Mouse (Mus musculus): Measurements from ENCODE around the gene Ppp1r12c. TPM values are rescaled to one million over a fixed set of nuclear protein-coding genes. Genes with fewer than 3 reads are reported as not detected.

The Ppp1r12c gene
- total and polyA plus RNA-seq, 3 experiments: 64.2 to 153 TPM; not detected in 1

- Histone ChIP-seq H3K9ac (ENCODE audit: control insufficient read depth, low read depth, low read length, poor library complexity, severe bottlenecking) (no peak overlapping the region), H3K79me2 (ENCODE audit: control insufficient read depth, insufficient read depth, low read length, poor library complexity) (no peaks in the 10 kb centered on the region), H3K4me3 (ENCODE audit: control insufficient read depth in 1 of 2, insufficient read depth in 1 of 2, low read depth in 2 of 2, low read length in 2 of 2) (no peak overlapping the region), H3K9me3 (replicated peaks; ENCODE audit: insufficient read depth, low read length) (no peaks in the 10 kb centered on the region), H3K4me1 (ENCODE audit: control insufficient read depth in 1 of 2, insufficient read depth in 2 of 2, low read length in 2 of 2) (no peaks in the 10 kb centered on the region), H3K27ac (ENCODE audit: control insufficient read depth, low read depth, low read length) (no peak overlapping the region), H3K36me3 (ENCODE audit: control insufficient read depth in 1 of 2, insufficient read depth in 2 of 2, low read length in 2 of 2) (no peaks in the 10 kb centered on the region; a peak in 1 of 4 replicates), H3K27me3 (ENCODE audit: control insufficient read depth in 1 of 2, insufficient read depth in 2 of 2, low read length in 2 of 2) (no peaks in the 10 kb centered on the region)
- DNase-seq (ENCODE audit: low read depth, low spot score): no peak
- no peak for TF ChIP-seq ZC3H11A (IDR thresholded peaks at IDR 0.05; ENCODE audit: low read depth, low read length)
- no peak for TF ChIP-seq MYC (IDR thresholded peaks at IDR 0.05; ENCODE audit: low read depth, low read length)
- TF ChIP-seq SIN3A (IDR thresholded peaks at IDR 0.05; ENCODE audit: low read length): no peak
- no peak for TF ChIP-seq USF2 (IDR thresholded peaks at IDR 0.05; ENCODE audit: borderline replicate concordance in 1 of 2, insufficient read depth in 1 of 2, low read depth in 1 of 2, low read length in 2 of 2)
- TF ChIP-seq CHD1 (IDR thresholded peaks at IDR 0.05; ENCODE audit: low read depth, low read length): no peak
- TF ChIP-seq ZMIZ1 (IDR thresholded peaks at IDR 0.05; ENCODE audit: low read depth, low read length): no peak
- no peak for TF ChIP-seq MAFK (IDR thresholded peaks at IDR 0.05; ENCODE audit: borderline replicate concordance, low read depth, low read length)
- no peak for TF ChIP-seq ZKSCAN1 (IDR thresholded peaks at IDR 0.05; ENCODE audit: low read depth, low read length)
- TF ChIP-seq POLR2A (IDR thresholded peaks at IDR 0.05; ENCODE audit: control insufficient read depth in 1 of 2, insufficient read depth in 1 of 2, low read depth in 1 of 2, low read length in 2 of 2, poor library complexity in 1 of 2): no peak
Measured at GRCm38 (mm10) chr7:4482281-4482680, 19.2 kb downstream of the Ppp1r12c start.

GRCm38 (mm10) chr7:4479674-4480073, 21.8 kb downstream of the Ppp1r12c start:
- Histone ChIP-seq H3K36me3 (ENCODE audit: control insufficient read depth in 1 of 2, insufficient read depth in 2 of 2, low read length in 2 of 2) (no peaks in the 10 kb centered on the region), H3K79me2 (ENCODE audit: control insufficient read depth, insufficient read depth, low read length, poor library complexity) (no peaks in the 10 kb centered on the region), H3K4me3 (ENCODE audit: control insufficient read depth in 1 of 2, insufficient read depth in 1 of 2, low read depth in 2 of 2, low read length in 2 of 2) (no peak overlapping the region), H3K27ac (ENCODE audit: control insufficient read depth, low read depth, low read length) (no peak overlapping the region), H3K9ac (ENCODE audit: control insufficient read depth, low read depth, low read length, poor library complexity, severe bottlenecking) (no peak overlapping the region), H3K9me3 (replicated peaks; ENCODE audit: insufficient read depth, low read length) (no peaks in the 10 kb centered on the region), H3K27me3 (ENCODE audit: control insufficient read depth in 1 of 2, insufficient read depth in 2 of 2, low read length in 2 of 2) (no peaks in the 10 kb centered on the region), H3K4me1 (ENCODE audit: control insufficient read depth in 1 of 2, insufficient read depth in 2 of 2, low read length in 2 of 2) (no peaks in the 10 kb centered on the region)
- peak; percentile 58 for DNase-seq (ENCODE audit: low read depth, low spot score)
- no peak for TF ChIP-seq MYC (IDR thresholded peaks at IDR 0.05; ENCODE audit: low read depth, low read length)
- peak; percentile 47 to 65 (median 55) for TF ChIP-seq CTCF (IDR thresholded peaks at IDR 0.05 in 2 of 3, conservative IDR thresholded peaks at IDR 0.05 in 1 of 3; ENCODE audit: control insufficient read depth in 1 of 3, insufficient read depth in 1 of 3, low read depth in 2 of 3, low read length in 3 of 3, poor library complexity in 1 of 3, severe bottlenecking in 1 of 3)
- peak; percentile 31; the same call in 1 of the 2 replicates for TF ChIP-seq ZC3H11A (IDR thresholded peaks at IDR 0.05; ENCODE audit: low read depth, low read length)
- no peak for TF ChIP-seq ZKSCAN1 (IDR thresholded peaks at IDR 0.05; ENCODE audit: low read depth, low read length)
- TF ChIP-seq USF2 (IDR thresholded peaks at IDR 0.05; ENCODE audit: borderline replicate concordance in 1 of 2, insufficient read depth in 1 of 2, low read depth in 1 of 2, low read length in 2 of 2): no peak
- TF ChIP-seq CHD2 (IDR thresholded peaks at IDR 0.05; ENCODE audit: low read length): no peak
- TF ChIP-seq RAD21 (IDR thresholded peaks at IDR 0.05; ENCODE audit: low read depth, low read length): peak; percentile 34
- peak; percentile 76 for TF ChIP-seq SMC3 (IDR thresholded peaks at IDR 0.05; ENCODE audit: low read depth, low read length)

DNA sequence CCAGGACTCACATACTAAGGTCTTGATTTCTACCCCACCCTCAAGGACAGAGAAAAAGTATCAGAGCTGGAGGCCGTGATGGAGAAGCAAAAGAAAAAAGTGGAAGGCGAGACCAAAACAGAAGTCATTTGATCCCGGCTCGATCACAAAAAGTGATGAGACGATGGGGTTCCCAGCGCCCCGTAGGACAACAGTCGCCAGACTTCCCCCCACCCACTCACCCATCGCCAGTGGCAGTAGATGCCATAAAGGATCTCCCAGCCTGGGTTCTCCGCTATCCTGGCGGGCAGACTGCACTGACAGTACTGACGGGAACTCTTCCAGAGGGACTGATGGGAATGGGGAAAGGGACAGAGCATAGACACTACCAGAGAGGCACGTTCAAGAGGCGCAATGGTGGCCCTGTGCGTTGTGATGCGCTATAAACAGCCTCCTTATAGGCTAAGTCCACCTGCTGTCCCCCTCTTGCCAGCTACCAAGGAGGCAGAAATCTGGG, 22.6 kb downstream of the Ppp1r12c start:
- H3K9ac ChIP-seq (ENCODE audit: control insufficient read depth, low read depth, low read length, poor library complexity, severe bottlenecking): no peak overlapping the region
- no peaks in the 10 kb centered on the region for H3K4me1 ChIP-seq (ENCODE audit: control insufficient read depth in 1 of 2, insufficient read depth in 2 of 2, low read length in 2 of 2)
- H3K4me3 ChIP-seq (ENCODE audit: control insufficient read depth in 1 of 2, insufficient read depth in 1 of 2, low read depth in 2 of 2, low read length in 2 of 2): no peak overlapping the region
- H3K27ac ChIP-seq (ENCODE audit: control insufficient read depth, low read depth, low read length): no peak overlapping the region
- no peak for DNase-seq (ENCODE audit: low read depth, low spot score)
- H3K9me3 ChIP-seq (replicated peaks; ENCODE audit: insufficient read depth, low read length): no peaks in the 10 kb centered on the region
- H3K27me3 ChIP-seq (ENCODE audit: control insufficient read depth in 1 of 2, insufficient read depth in 2 of 2, low read length in 2 of 2): no peaks in the 10 kb centered on the region
- H3K79me2 ChIP-seq (ENCODE audit: control insufficient read depth, insufficient read depth, low read length, poor library complexity): no peaks in the 10 kb centered on the region
- H3K36me3 ChIP-seq (ENCODE audit: control insufficient read depth in 1 of 2, insufficient read depth in 2 of 2, low read length in 2 of 2): no peaks in the 10 kb centered on the region
- no peak for TF ChIP-seq RCOR1 (IDR thresholded peaks at IDR 0.05; ENCODE audit: low read depth, low read length)
- TF ChIP-seq MYC (IDR thresholded peaks at IDR 0.05; ENCODE audit: low read depth, low read length): no peak
- no peak for TF ChIP-seq ZNF384 (IDR thresholded peaks at IDR 0.05; ENCODE audit: low read depth, low read length)
- TF ChIP-seq SIN3A (IDR thresholded peaks at IDR 0.05; ENCODE audit: low read length): no peak
- no peak for TF ChIP-seq MYB (IDR thresholded peaks at IDR 0.05; ENCODE audit: low read depth, low read length)
- TF ChIP-seq SMC3 (IDR thresholded peaks at IDR 0.05; ENCODE audit: low read depth, low read length): no peak
- no peak for TF ChIP-seq MXI1 (IDR thresholded peaks at IDR 0.05; ENCODE audit: low read depth, low read length)
- TF ChIP-seq TBP (IDR thresholded peaks at IDR 0.05; ENCODE audit: low read depth, low read length): no peak
- no peak for TF ChIP-seq ZMIZ1 (IDR thresholded peaks at IDR 0.05; ENCODE audit: low read depth, low read length)
- TF ChIP-seq MEF2A (IDR thresholded peaks at IDR 0.05; ENCODE audit: extremely low read depth, insufficient replicate concordance, low read depth, low read length, poor library complexity, severe bottlenecking): no peak
- no peak for TF ChIP-seq CHD2 (IDR thresholded peaks at IDR 0.05; ENCODE audit: low read length)
- TF ChIP-seq MAFK (IDR thresholded peaks at IDR 0.05; ENCODE audit: borderline replicate concordance, low read depth, low read length): no peak
- TF ChIP-seq MAZ (IDR thresholded peaks at IDR 0.05; ENCODE audit: low read depth, low read length): no peak
- TF ChIP-seq NRF1 (IDR thresholded peaks at IDR 0.05; ENCODE audit: insufficient read depth, low read depth, low read length, poor library complexity, severe bottlenecking): no peak
- TF ChIP-seq ETS1 (IDR thresholded peaks at IDR 0.05; ENCODE audit: low read depth, low read length): no peak
- no peak for TF ChIP-seq E2F4 (IDR thresholded peaks at IDR 0.05; ENCODE audit: borderline replicate concordance, low read depth, low read length)
- no peak for TF ChIP-seq POLR2AphosphoS2 (IDR thresholded peaks at IDR 0.05; ENCODE audit: low read length)

Measured in MEL (cell line).